16 mouse cellular contexts compared by ENCODE assay signal in genomic region chr4:45770638-45771033, GRCm38 (mm10). TPM values are rescaled to one million over a fixed set of nuclear protein-coding genes. Genes with fewer than 3 reads are reported as not detected.
A peak's percentile ranks its signal among the peaks of the same experiment; 100 is the strongest.
DNase-seq lines count a peak whose midpoint lies in the region; ATAC-seq lines count a peak whose summit lies in the region.
"Had no signal": no experiment of that assay in that cellular context is flagged by ENCODE, and none has a peak within 500 bp of the region (broad histone marks: within the 10 kb centered on the region; RNA-seq: fewer than 3 reads in every experiment).

No protein-coding gene starts in this region.

- H3K9ac ChIP-seq in neural tube, embryonic 12.5 days, result no peak overlapping the region
- H3K9ac ChIP-seq in neural tube, embryonic 15.5 days (replicated peaks), result no peak overlapping the region
- peak overlapping the region; percentile 42 for H3K9ac ChIP-seq in hindbrain, embryonic 14.5 days
- H3K9ac ChIP-seq: liver, embryonic 15.5 days had no signal

- no peak overlapping the region for H3K27ac ChIP-seq in neural tube, embryonic 12.5 days
- no peak overlapping the region for H3K27ac ChIP-seq in neural tube, embryonic 15.5 days (replicated peaks)
- peak overlapping the region; percentile 67 for H3K27ac ChIP-seq in forebrain, embryonic 10.5 days
- H3K27ac ChIP-seq in hindbrain, embryonic 14.5 days, result peak overlapping the region; percentile 62
- H3K27ac ChIP-seq: liver, embryonic 15.5 days had no signal

- no peak for ATAC-seq in neural tube, embryonic 12.5 days (ENCODE audit: low FRiP score, low read depth)
- no peak for ATAC-seq in neural tube, embryonic 15.5 days (ENCODE audit: low FRiP score)
- no peak for ATAC-seq in hindbrain, embryonic 14.5 days (ENCODE audit: low FRiP score)

- H3K9me3 ChIP-seq in neural tube, embryonic 12.5 days, result no peaks in the 10 kb centered on the region
- no peaks in the 10 kb centered on the region for H3K9me3 ChIP-seq in neural tube, embryonic 15.5 days (replicated peaks)
- no peaks in the 10 kb centered on the region for H3K9me3 ChIP-seq in forebrain, embryonic 10.5 days
- H3K9me3 ChIP-seq in hindbrain, embryonic 14.5 days (ENCODE audit: control insufficient read depth, low read length), result no peaks in the 10 kb centered on the region
- H3K9me3 ChIP-seq: liver, embryonic 15.5 days had no signal

- H3K4me2 ChIP-seq in neural tube, embryonic 12.5 days (replicated peaks), result 0 out of 2 replicates have a peak overlapping the region, but pooled peaks have one; percentile 18
- H3K4me2 ChIP-seq in neural tube, embryonic 15.5 days, result no peak overlapping the region
- H3K4me2 ChIP-seq in hindbrain, embryonic 14.5 days (replicated peaks), result no peak overlapping the region
- H3K4me2 ChIP-seq: liver, embryonic 15.5 days had no signal

- no peak for DNase-seq in forebrain, embryonic 10.5 days (ENCODE audit: extremely low spot score, low spot score)
- no peak for DNase-seq in hindbrain, embryonic 14.5 days (ENCODE audit: low spot score)
- no peak for DNase-seq in frontal cortex, adult 2 months (ENCODE audit: extremely low spot score in 1 of 2, low spot score in 1 of 2)
- DNase-seq in retina, embryonic 14.5 days (ENCODE audit: low spot score), result no peak
- no peak for DNase-seq in frontal cortex, postnatal 10 days (ENCODE audit: low spot score in 2 of 2)
- DNase-seq: adrenal gland, postnatal 10 days; cerebellum, postnatal 14 days; heart, postnatal 36 days; kidney, adult 11 months; kidney, postnatal 25 days; lung, postnatal 14 days; right cerebral cortex, postnatal 25 days had no signal

- H3K4me1 ChIP-seq in neural tube, embryonic 12.5 days, result peaks cover 28% of the 10 kb centered on the region
- H3K4me1 ChIP-seq in neural tube, embryonic 15.5 days, result peaks cover 44% of the 10 kb centered on the region
- peaks cover 67% of the 10 kb centered on the region for H3K4me1 ChIP-seq in forebrain, embryonic 10.5 days
- H3K4me1 ChIP-seq in hindbrain, embryonic 14.5 days (replicated peaks; ENCODE audit: control insufficient read depth, insufficient read depth, low read length), result peaks cover 42% of the 10 kb centered on the region

- WGBS in neural tube, embryonic 12.5 days, result 8% methylated on average over 4 of the region's 4 CpGs
- 22% methylated on average over 4 of the region's 4 CpGs for WGBS in neural tube, embryonic 15.5 days
- 3% methylated on average over 4 of the region's 4 CpGs for WGBS in forebrain, embryonic 10.5 days
- WGBS in hindbrain, embryonic 14.5 days, result 10% methylated on average over 4 of the region's 4 CpGs

- H3K4me3 ChIP-seq in neural tube, embryonic 12.5 days, result no peak overlapping the region
- H3K4me3 ChIP-seq in neural tube, embryonic 15.5 days (replicated peaks), result no peak overlapping the region
- H3K4me3 ChIP-seq in forebrain, embryonic 10.5 days, result peak overlapping the region; percentile 14; the same call in 1 of the 2 replicates
- no peak overlapping the region for H3K4me3 ChIP-seq in hindbrain, embryonic 14.5 days (replicated peaks; ENCODE audit: low read length)
- H3K4me3 ChIP-seq: liver, embryonic 15.5 days had no signal

- H3K36me3 ChIP-seq in neural tube, embryonic 12.5 days, result no peaks in the 10 kb centered on the region
- H3K36me3 ChIP-seq in neural tube, embryonic 15.5 days, result no peaks in the 10 kb centered on the region
- H3K36me3 ChIP-seq in forebrain, embryonic 10.5 days (replicated peaks), result no peaks in the 10 kb centered on the region
- H3K36me3 ChIP-seq in hindbrain, embryonic 14.5 days (replicated peaks; ENCODE audit: control insufficient read depth, insufficient read depth), result no peaks in the 10 kb centered on the region
- H3K36me3 ChIP-seq: liver, embryonic 15.5 days had no signal

- H3K27me3 ChIP-seq in neural tube, embryonic 12.5 days (replicated peaks), result peaks cover 8% of the 10 kb centered on the region; the same call in 1 of the 2 replicates
- peaks cover 3% of the 10 kb centered on the region; the same call in 1 of the 2 replicates for H3K27me3 ChIP-seq in neural tube, embryonic 15.5 days (replicated peaks)
- peaks cover 70% of the 10 kb centered on the region for H3K27me3 ChIP-seq in forebrain, embryonic 10.5 days (ENCODE audit: poor library complexity, severe bottlenecking)
- H3K27me3 ChIP-seq in hindbrain, embryonic 14.5 days (ENCODE audit: control insufficient read depth, insufficient read depth, low read length), result 0 out of 2 replicates have a peak, but pooled peaks cover 4% of the 10 kb centered on the region

RNA-seq across cellular contexts. Expression of gene Aldh1b1, which starts 28.2 kb away (rescaled TPM):
- polyA plus RNA-seq in neural tube, embryonic 12.5 days (2016; fragmentation: Nextera tagmentation; extraction: Ambion mirVana), result 11.0 and 11.4 TPM in 2 replicates
- 18.7 and 36.7 TPM in 2 replicates for polyA plus RNA-seq in neural tube, embryonic 15.5 days (2015; fragmentation: Nextera tagmentation; extraction: Ambion mirVana)
- polyA plus RNA-seq in forebrain, embryonic 10.5 days (2016; fragmentation: Nextera tagmentation; extraction: Ambion mirVana), result 3.6 and 4.3 TPM in 2 replicates
- polyA plus RNA-seq in hindbrain, embryonic 14.5 days (2014; fragmentation: Nextera tagmentation; extraction: Ambion mirVana), result 9.6 and 10.8 TPM in 2 replicates
- polyA plus RNA-seq in frontal cortex, adult 2 months (2012; rRNA removed), result 7.6 and 8.6 TPM in 2 replicates

RNA-seq across cellular contexts. Expression of gene Igfbpl1, which starts 56.1 kb away (rescaled TPM):
- 63.2 and 74.6 TPM in 2 replicates for polyA plus RNA-seq in neural tube, embryonic 12.5 days (2016; fragmentation: Nextera tagmentation; extraction: Ambion mirVana)
- 14.2 and 24.7 TPM in 2 replicates for polyA plus RNA-seq in neural tube, embryonic 15.5 days (2015; fragmentation: Nextera tagmentation; extraction: Ambion mirVana)
- 16.7 and 18.7 TPM in 2 replicates for polyA plus RNA-seq in forebrain, embryonic 10.5 days (2016; fragmentation: Nextera tagmentation; extraction: Ambion mirVana)
- polyA plus RNA-seq in hindbrain, embryonic 14.5 days (2014; fragmentation: Nextera tagmentation; extraction: Ambion mirVana), result 53.9 and 60.9 TPM in 2 replicates
- 13.1 and 13.8 TPM in 2 replicates for polyA plus RNA-seq in frontal cortex, adult 2 months (2012; rRNA removed)
- polyA plus RNA-seq: liver, embryonic 15.5 days; thymus, postnatal 0 days had no signal

Comparison
In these comparisons a context has a peak if more than half of its experiments do, and no peak if none do; other contexts are left out.
1. H3K27ac ChIP-seq: peak in forebrain, embryonic 10.5 days (single experiment) and hindbrain, embryonic 14.5 days (single experiment); none in neural tube, embryonic 12.5 days (single experiment) and neural tube, embryonic 15.5 days (single experiment).